Mouse (Mus musculus) gastrocnemius, postnatal 14 days (tissue): Measurements from ENCODE around the gene Pepd. TPM values are rescaled to one million over a fixed set of nuclear protein-coding genes. Genes with fewer than 3 reads are reported as not detected.

Experiments used
- DNase-seq: peaks from one replicate; pipeline ENCODE4 v3.0.0; 2021; ENCODE audit warnings: mixed read lengths
- intact Hi-C: fragments of 180-260 bp; cut with DNase I; formaldehyde crosslinking; loops from one replicate; pipeline ENCODE4 v1.15.1; 2025; ENCODE audit warnings: low total_unique reads
- total RNA-seq, 2 experiments: library from RNA; stranded (reverse); gene quantifications; 2 replicates each; pipeline ENCODE4 v1.2.3; 2021

Gene Pepd
- total RNA-seq, 2 experiments from 2014 or later: 25.4 to 27.0 TPM

- intact Hi-C loops: no loop called here
These were observed 130.6 kb downstream of the Pepd start for GRCm38 (mm10) chr7:35042759-35043217.

GRCm38 (mm10) chr7:35043266-35043817 lies 131.2 kb downstream of the Pepd start:
- intact Hi-C loops: no loop called here
- DNase-seq: no peak

More at GRCm38 (mm10) chr7:35042759-35043217, 130.6 kb downstream of the Pepd start:
- DNase-seq: peak; percentile 71

- no peak for DNase-seq
- intact Hi-C loops: no loop called here
These were observed 132.5 kb downstream of the Pepd start for GRCm38 (mm10) chr7:35044719-35045118.

GRCm38 (mm10) chr7:35046091-35046490 lies 133.9 kb downstream of the Pepd start:
- DNase-seq: no peak
- intact Hi-C loops: no loop called here

- intact Hi-C loops: no loop called here
- DNase-seq: no peak
These were observed 138.4 kb downstream of the Pepd start for GRCm38 (mm10) chr7:35050540-35050939.

GRCm38 (mm10) chr7:35053161-35053560 lies 141.0 kb downstream of the Pepd start:
- DNase-seq: no peak
- intact Hi-C loops: no loop called here

- intact Hi-C loops: no loop called here
- DNase-seq: no peak
These were observed 142.1 kb downstream of the Pepd start for GRCm38 (mm10) chr7:35054286-35054685.

GRCm38 (mm10) chr7:35054977-35055618 lies 142.9 kb downstream of the Pepd start:
- intact Hi-C loops: no loop called here

GRCm38 (mm10) chr7:35055619-35056435 lies 143.6 kb downstream of the Pepd start:
- intact Hi-C loops: no loop called here
- peak; percentile 69 for DNase-seq

More at GRCm38 (mm10) chr7:35054977-35055618, 142.9 kb downstream of the Pepd start:
- DNase-seq: no peak

GRCm38 (mm10) chr7:35056436-35056864 lies 144.3 kb downstream of the Pepd start, which contains the start of gene Cebpg:
Gene Cebpg, minus strand, starts transcription at chr7:35056573.
- intact Hi-C loops: no loop called here
- DNase-seq: peak; percentile 95

GRCm38 (mm10) chr7:35056999-35057398 lies 144.8 kb downstream of the Pepd start:
- intact Hi-C loops: no loop called here
- DNase-seq: no peak

GRCm38 (mm10) chr7:35057569-35057968 lies 145.4 kb downstream of the Pepd start:
- intact Hi-C loops: no loop called here

GRCm38 (mm10) chr7:35058329-35058728 lies 146.2 kb downstream of the Pepd start:
- intact Hi-C loops: no loop called here
- no peak for DNase-seq

More at GRCm38 (mm10) chr7:35057569-35057968, 145.4 kb downstream of the Pepd start:
- no peak for DNase-seq

- DNase-seq: no peak
These were observed 147.3 kb downstream of the Pepd start for GRCm38 (mm10) chr7:35059467-35059866.

GRCm38 (mm10) chr7:35064286-35065258 lies 152.4 kb downstream of the Pepd start:
- DNase-seq: peak; percentile 43
- intact Hi-C loops: loop anchor here (10.0 kb wide), 1 partner anchor 50 kb away; the partner anchor contains the start of gene Cebpa

More at GRCm38 (mm10) chr7:35059467-35059866, 147.3 kb downstream of the Pepd start:
- intact Hi-C loops: no loop called here

GRCm38 (mm10) chr7:35065958-35066357 lies 153.8 kb downstream of the Pepd start:
- DNase-seq: no peak
- intact Hi-C loops: loop anchor here (10.0 kb wide), 1 partner anchor 49 kb away; the partner anchor contains the start of gene Cebpa

GRCm38 (mm10) chr7:35066640-35067212 lies 154.5 kb downstream of the Pepd start:
- intact Hi-C loops: loop anchor here (10.0 kb wide), 1 partner anchor 48 kb away; the partner anchor contains the start of gene Cebpa
- no peak for DNase-seq

- intact Hi-C loops: no loop called here
- DNase-seq: no peak
These were observed 164.5 kb downstream of the Pepd start for GRCm38 (mm10) chr7:35076645-35077044.
